Mouse (Mus musculus): ENCODE measurements around the gene Pax6. TPM values are rescaled to one million over a fixed set of nuclear protein-coding genes. Genes with fewer than 3 reads are reported as not detected.

The Pax6 gene
- polyA plus RNA-seq, 1 experiment from 2014 or later = 40.1 TPM

GRCm38 (mm10) chr2:105689304-105689770 is 20.6 kb downstream of the Pax6 start:
- Histone ChIP-seq H3K27me3 (ENCODE audit: low read depth, poor library complexity, severe bottlenecking) (peaks cover 100% of the 10 kb centered on the region), H3K4me3 (peak overlapping the region; percentile 47), H3K27ac (replicated peaks) (peak overlapping the region; percentile 80), H3K9me3 (replicated peaks) (no peaks in the 10 kb centered on the region), H3K36me3 (peaks cover 14% of the 10 kb centered on the region), H3K4me1 (peaks cover 69% of the 10 kb centered on the region)
- peak; percentile 64 for DNase-seq (ENCODE audit: low spot score)
- WGBS = under 1% methylated on average over 15 of the region's 15 CpGs

GRCm38 (mm10) chr2:105689771-105690639 is 21.3 kb downstream of the Pax6 start:
- H3K27me3 ChIP-seq (ENCODE audit: low read depth, poor library complexity, severe bottlenecking) = peaks cover 100% of the 10 kb centered on the region
- WGBS = 1% methylated on average over 28 of the region's 28 CpGs
- peak; percentile 66 for DNase-seq (ENCODE audit: low spot score)
- peak overlapping the region; percentile 47 for H3K4me3 ChIP-seq
- H3K27ac ChIP-seq (replicated peaks) = peak overlapping the region; percentile 80
- H3K4me1 ChIP-seq = peaks cover 70% of the 10 kb centered on the region
- H3K36me3 ChIP-seq = peaks cover 16% of the 10 kb centered on the region
- no peaks in the 10 kb centered on the region for H3K9me3 ChIP-seq (replicated peaks)

GRCm38 (mm10) chr2:105691296-105691695 is 22.6 kb downstream of the Pax6 start:
- WGBS = 5% methylated on average over 10 of the region's 10 CpGs
- H3K4me3 ChIP-seq = no peak overlapping the region
- H3K27ac ChIP-seq (replicated peaks) = no peak overlapping the region
- peaks cover 100% of the 10 kb centered on the region for H3K27me3 ChIP-seq (ENCODE audit: low read depth, poor library complexity, severe bottlenecking)
- no peak for DNase-seq (ENCODE audit: low spot score)
- peaks cover 59% of the 10 kb centered on the region for H3K4me1 ChIP-seq
- no peaks in the 10 kb centered on the region for H3K9me3 ChIP-seq (replicated peaks)
- H3K36me3 ChIP-seq = peaks cover 24% of the 10 kb centered on the region

GRCm38 (mm10) chr2:105697741-105698140 is 29.0 kb downstream of the Pax6 start:
- Histone ChIP-seq H3K4me3 (no peak overlapping the region), H3K27ac (replicated peaks) (no peak overlapping the region), H3K36me3 (peaks cover 19% of the 10 kb centered on the region), H3K4me1 (peaks cover 3% of the 10 kb centered on the region; the same call in 1 of the 2 replicates), H3K27me3 (ENCODE audit: low read depth, poor library complexity, severe bottlenecking) (peaks cover 65% of the 10 kb centered on the region), H3K9me3 (replicated peaks) (no peaks in the 10 kb centered on the region)
- peak; percentile 10 for DNase-seq (ENCODE audit: low spot score)
- WGBS = 70% methylated on average over 5 of the region's 5 CpGs

- Histone ChIP-seq H3K4me3 (no peak overlapping the region), H3K36me3 (peaks cover 15% of the 10 kb centered on the region), H3K27me3 (ENCODE audit: low read depth, poor library complexity, severe bottlenecking) (peaks cover 57% of the 10 kb centered on the region), H3K9me3 (replicated peaks) (no peaks in the 10 kb centered on the region), H3K27ac (replicated peaks) (no peak overlapping the region), H3K4me1 (peaks cover 3% of the 10 kb centered on the region; the same call in 1 of the 2 replicates)
- peak; percentile 11 for DNase-seq (ENCODE audit: low spot score)
- 86% methylated on average over 2 of the region's 2 CpGs for WGBS
Measured at GRCm38 (mm10) chr2:105698631-105699030, 29.9 kb downstream of the Pax6 start.

GRCm38 (mm10) chr2:105701781-105702180 is 33.1 kb downstream of the Pax6 start:
- 81% methylated on average over 4 of the region's 4 CpGs for WGBS
- peaks cover 2% of the 10 kb centered on the region; the same call in 1 of the 2 replicates for H3K36me3 ChIP-seq
- no peak overlapping the region for H3K4me3 ChIP-seq
- no peaks in the 10 kb centered on the region for H3K4me1 ChIP-seq
- no peaks in the 10 kb centered on the region for H3K9me3 ChIP-seq (replicated peaks)
- DNase-seq (ENCODE audit: low spot score) = peak; percentile 8
- peaks cover 34% of the 10 kb centered on the region for H3K27me3 ChIP-seq (ENCODE audit: low read depth, poor library complexity, severe bottlenecking)
- H3K27ac ChIP-seq (replicated peaks) = no peak overlapping the region

GRCm38 (mm10) chr2:105702586-105702985 is 33.9 kb downstream of the Pax6 start:
- no peaks in the 10 kb centered on the region for H3K4me1 ChIP-seq
- peak; percentile 10 for DNase-seq (ENCODE audit: low spot score)
- H3K27ac ChIP-seq (replicated peaks) = no peak overlapping the region
- H3K4me3 ChIP-seq = no peak overlapping the region
- 85% methylated on average over 10 of the region's 10 CpGs for WGBS
- H3K36me3 ChIP-seq = peaks cover 2% of the 10 kb centered on the region; the same call in 1 of the 2 replicates
- H3K9me3 ChIP-seq (replicated peaks) = no peaks in the 10 kb centered on the region
- H3K27me3 ChIP-seq (ENCODE audit: low read depth, poor library complexity, severe bottlenecking) = peaks cover 32% of the 10 kb centered on the region

- 86% methylated on average over 2 of the region's 2 CpGs for WGBS
- H3K4me3 ChIP-seq = no peak overlapping the region
- DNase-seq (ENCODE audit: low spot score) = no peak
- peaks cover 12% of the 10 kb centered on the region for H3K27me3 ChIP-seq (ENCODE audit: low read depth, poor library complexity, severe bottlenecking)
- no peaks in the 10 kb centered on the region for H3K36me3 ChIP-seq
- no peaks in the 10 kb centered on the region for H3K4me1 ChIP-seq
- no peak overlapping the region for H3K27ac ChIP-seq (replicated peaks)
- no peaks in the 10 kb centered on the region for H3K9me3 ChIP-seq (replicated peaks)
Measured at GRCm38 (mm10) chr2:105705320-105705719, 36.6 kb downstream of the Pax6 start.

GRCm38 (mm10) chr2:105709126-105709525 is 40.4 kb downstream of the Pax6 start:
- H3K27me3 ChIP-seq (ENCODE audit: low read depth, poor library complexity, severe bottlenecking) = peaks cover 23% of the 10 kb centered on the region; the same call in 1 of the 2 replicates
- DNase-seq (ENCODE audit: low spot score) = no peak
- no peaks in the 10 kb centered on the region for H3K9me3 ChIP-seq (replicated peaks)
- no peaks in the 10 kb centered on the region for H3K36me3 ChIP-seq
- H3K4me1 ChIP-seq = no peaks in the 10 kb centered on the region
- WGBS = 97% methylated on average over 3 of the region's 3 CpGs
- no peak overlapping the region for H3K4me3 ChIP-seq
- no peak overlapping the region for H3K27ac ChIP-seq (replicated peaks)

- 73% methylated on average over 3 of the region's 3 CpGs for WGBS
- H3K27ac ChIP-seq (replicated peaks) = no peak overlapping the region
- H3K4me1 ChIP-seq = peaks cover 4% of the 10 kb centered on the region
- H3K36me3 ChIP-seq = no peaks in the 10 kb centered on the region
- DNase-seq (ENCODE audit: low spot score) = no peak
- no peak overlapping the region for H3K4me3 ChIP-seq
- no peaks in the 10 kb centered on the region for H3K9me3 ChIP-seq (replicated peaks)
- H3K27me3 ChIP-seq (ENCODE audit: low read depth, poor library complexity, severe bottlenecking) = peaks cover 36% of the 10 kb centered on the region
Measured at GRCm38 (mm10) chr2:105710511-105710910, 41.8 kb downstream of the Pax6 start.

- H3K36me3 ChIP-seq = no peaks in the 10 kb centered on the region
- WGBS = 75% methylated on average over 8 of the region's 8 CpGs
- DNase-seq (ENCODE audit: low spot score) = no peak
- H3K9me3 ChIP-seq (replicated peaks) = no peaks in the 10 kb centered on the region
- H3K4me3 ChIP-seq = no peak overlapping the region
- H3K27ac ChIP-seq (replicated peaks) = no peak overlapping the region
- peaks cover 42% of the 10 kb centered on the region for H3K4me1 ChIP-seq
- peaks cover 78% of the 10 kb centered on the region for H3K27me3 ChIP-seq (ENCODE audit: low read depth, poor library complexity, severe bottlenecking)
Measured at GRCm38 (mm10) chr2:105715409-105716115, 46.9 kb downstream of the Pax6 start.

GRCm38 (mm10) chr2:105726657-105727056 is 58.0 kb downstream of the Pax6 start:
- 75% methylated on average over 9 of the region's 9 CpGs for WGBS
- H3K4me1 ChIP-seq = peaks cover 4% of the 10 kb centered on the region; the same call in 1 of the 2 replicates
- no peak for DNase-seq (ENCODE audit: low spot score)
- H3K4me3 ChIP-seq = no peak overlapping the region
- no peak overlapping the region for H3K27ac ChIP-seq (replicated peaks)
- no peaks in the 10 kb centered on the region for H3K36me3 ChIP-seq
- H3K9me3 ChIP-seq (replicated peaks) = no peaks in the 10 kb centered on the region
- peaks cover 57% of the 10 kb centered on the region for H3K27me3 ChIP-seq (ENCODE audit: low read depth, poor library complexity, severe bottlenecking)
